Mouse (Mus musculus) olfactory bulb, adult 2 months (tissue): ENCODE measurements around the gene Cyb5r1.

Source experiments
- CTCF ChIP-seq: fragments of 200-500 bp; IDR thresholded peaks from 2 replicates; pipeline ENCODE4 v1.5.1; 2012; ENCODE audit warnings: low read depth, mild to moderate bottlenecking, low read length, moderate library complexity; ENCODE audit not compliant: insufficient read depth
- POLR2A ChIP-seq: fragments of 200-500 bp; IDR thresholded peaks from 2 replicates; pipeline ENCODE4 v1.6.1; 2012; ENCODE audit warnings: mild to moderate bottlenecking, low read depth, low read length, moderate library complexity; ENCODE audit not compliant: insufficient read depth

DNA sequence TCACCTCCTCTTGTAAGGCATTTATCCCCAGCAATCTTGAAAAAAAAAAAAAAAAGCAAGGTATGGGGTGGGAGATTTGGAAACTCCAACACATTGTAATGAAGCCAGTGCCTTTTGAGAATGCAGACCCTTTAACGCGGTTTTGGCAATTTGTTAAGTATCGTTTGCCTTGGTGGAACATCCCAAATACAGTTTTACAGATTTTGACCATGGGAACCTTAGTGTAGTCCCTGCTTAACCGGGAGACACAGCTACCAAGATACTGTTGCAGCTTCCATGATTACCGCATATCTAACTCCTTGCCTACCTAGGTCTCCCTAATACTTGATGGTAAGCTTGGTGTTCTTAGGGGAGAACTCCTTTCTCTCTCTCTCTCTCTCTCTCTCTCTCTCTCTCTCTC, 50.7 kb downstream of the Cyb5r1 start:
- TF ChIP-seq POLR2A (no peak), CTCF (no peak)
